In the genomic region with DNA sequence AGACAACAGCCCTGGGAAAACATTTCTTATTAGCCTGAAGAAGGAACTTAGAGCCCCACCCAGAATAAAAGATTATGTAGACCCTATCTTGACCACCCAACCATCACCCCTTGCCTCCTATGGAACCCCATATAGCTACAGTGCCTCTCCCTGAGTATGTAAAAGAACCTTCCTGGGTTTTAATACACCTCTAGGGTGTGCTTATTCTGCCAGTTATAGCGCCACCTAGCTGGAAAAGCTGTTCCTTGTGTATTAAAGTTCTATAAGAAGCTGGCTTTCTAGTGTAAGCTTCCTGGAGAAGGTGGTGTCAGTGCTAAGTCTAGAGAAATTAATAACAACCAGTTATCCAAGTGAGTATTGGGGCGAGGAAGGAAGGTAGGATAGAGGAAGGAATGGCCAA, we compare ENCODE assay signal across 8 mouse cellular contexts.
A peak's percentile ranks its signal among the peaks of the same experiment; 100 is the strongest.
DNase-seq lines count a peak whose midpoint lies in the region; ATAC-seq and TF ChIP-seq lines count a peak whose summit lies in the region.
"Had no signal": no experiment of that assay in that cellular context is flagged by ENCODE, and none has a peak within 500 bp of the region (broad histone marks: within the 10 kb centered on the region; RNA-seq: fewer than 3 reads in every experiment).

No protein-coding gene starts in this region.

- peak; percentile 50 for DNase-seq in hindbrain, embryonic 14.5 days (ENCODE audit: low spot score)
- peak; percentile 52 for DNase-seq in NIH3T3 (ENCODE audit: low read depth)
- DNase-seq in kidney, adult 2 months = peak; percentile 71
- peak; percentile 32 for DNase-seq in liver, postnatal 0 days
- no peak for DNase-seq in spleen, postnatal 10 days (ENCODE audit: low spot score in 2 of 2)

- TF ChIP-seq EP300 in liver, postnatal 0 days (IDR thresholded peaks at IDR 0.05; ENCODE audit: low read depth) = no peak

- H3K9me3 ChIP-seq in hindbrain, embryonic 14.5 days (ENCODE audit: control insufficient read depth, low read length) = no peaks in the 10 kb centered on the region
- H3K9me3 ChIP-seq in hindbrain, embryonic 12.5 days (replicated peaks) = no peaks in the 10 kb centered on the region
- H3K9me3 ChIP-seq in liver, postnatal 0 days (ENCODE audit: low read length) = no peaks in the 10 kb centered on the region
- H3K9me3 ChIP-seq: embryonic facial prominence, embryonic 12.5 days had no signal

- H3K27ac ChIP-seq in hindbrain, embryonic 14.5 days = no peak overlapping the region
- H3K27ac ChIP-seq in hindbrain, embryonic 12.5 days = no peak overlapping the region
- H3K27ac ChIP-seq in kidney, adult 2 months (ENCODE audit: insufficient read depth, low read depth, low read length) = no peak overlapping the region
- no peak overlapping the region for H3K27ac ChIP-seq in liver, postnatal 0 days (ENCODE audit: low read depth)
- H3K27ac ChIP-seq: embryonic facial prominence, embryonic 12.5 days had no signal

- no peak for TF ChIP-seq POLR2A in kidney, adult 2 months (IDR thresholded peaks at IDR 0.05; ENCODE audit: low read depth, low read length)

- H3K27me3 ChIP-seq in hindbrain, embryonic 14.5 days (ENCODE audit: control insufficient read depth, insufficient read depth, low read length) = no peaks in the 10 kb centered on the region
- no peaks in the 10 kb centered on the region for H3K27me3 ChIP-seq in hindbrain, embryonic 12.5 days
- H3K27me3 ChIP-seq in kidney, adult 2 months (replicated peaks; ENCODE audit: control insufficient read depth, insufficient read depth, low read length) = no peaks in the 10 kb centered on the region
- H3K27me3 ChIP-seq in liver, postnatal 0 days (ENCODE audit: insufficient read depth, low read length) = no peaks in the 10 kb centered on the region
- H3K27me3 ChIP-seq: embryonic facial prominence, embryonic 12.5 days had no signal

- TF ChIP-seq CTCF in kidney, adult 2 months (conservative IDR thresholded peaks at IDR 0.05; ENCODE audit: insufficient read depth, insufficient read length, low read depth, low read length) = peak; percentile 23; the same call in 1 of the 2 replicates
- peak; percentile 64 for TF ChIP-seq CTCF in liver, postnatal 0 days (IDR thresholded peaks at IDR 0.05; ENCODE audit: low read depth)

- no peaks in the 10 kb centered on the region for H3K36me3 ChIP-seq in hindbrain, embryonic 14.5 days (replicated peaks; ENCODE audit: control insufficient read depth, insufficient read depth)
- H3K36me3 ChIP-seq in hindbrain, embryonic 12.5 days = no peaks in the 10 kb centered on the region
- H3K36me3 ChIP-seq in kidney, adult 2 months (ENCODE audit: control insufficient read depth, insufficient read depth, low read length) = no peaks in the 10 kb centered on the region; the same call in 1 of the 2 replicates
- H3K36me3 ChIP-seq in liver, postnatal 0 days (replicated peaks; ENCODE audit: insufficient read depth, low read length) = no peaks in the 10 kb centered on the region
- H3K36me3 ChIP-seq: embryonic facial prominence, embryonic 12.5 days had no signal

- 27% methylated on average over 2 of the region's 2 CpGs for WGBS in hindbrain, embryonic 14.5 days
- WGBS in hindbrain, embryonic 12.5 days = 34% methylated on average over 2 of the region's 2 CpGs
- 42% methylated on average over 2 of the region's 2 CpGs for WGBS in kidney, adult 2 months
- WGBS in liver, postnatal 0 days (ENCODE audit: insufficient replicate concordance) = 11% methylated on average over 2 of the region's 2 CpGs

- no peak overlapping the region for H3K4me3 ChIP-seq in hindbrain, embryonic 14.5 days (replicated peaks; ENCODE audit: low read length)
- H3K4me3 ChIP-seq in hindbrain, embryonic 12.5 days = no peak overlapping the region
- no peak overlapping the region for H3K4me3 ChIP-seq in kidney, adult 2 months (ENCODE audit: insufficient read depth, low read depth, low read length)
- H3K4me3 ChIP-seq in liver, postnatal 0 days (ENCODE audit: low read depth, low read length) = no peak overlapping the region
- H3K4me3 ChIP-seq: embryonic facial prominence, embryonic 12.5 days had no signal

- no peak overlapping the region for H3K4me2 ChIP-seq in hindbrain, embryonic 14.5 days (replicated peaks)
- no peak overlapping the region for H3K4me2 ChIP-seq in hindbrain, embryonic 12.5 days (replicated peaks)
- H3K4me2 ChIP-seq in liver, postnatal 0 days (ENCODE audit: low read depth, low read length) = no peak overlapping the region
- H3K4me2 ChIP-seq: embryonic facial prominence, embryonic 12.5 days had no signal

- no peak for ATAC-seq in hindbrain, embryonic 14.5 days (ENCODE audit: low FRiP score)
- no peak for ATAC-seq in hindbrain, embryonic 12.5 days (ENCODE audit: low FRiP score)
- peak; percentile 60; the same call in 1 of the 2 replicates for ATAC-seq in common myeloid progenitor, adult 5-6 weeks (replicated peaks; ENCODE audit: low read depth, poor library complexity, severe bottlenecking)
- ATAC-seq in liver, postnatal 0 days = no peak

- no peak overlapping the region for H3K9ac ChIP-seq in hindbrain, embryonic 14.5 days
- H3K9ac ChIP-seq in hindbrain, embryonic 12.5 days = no peak overlapping the region
- no peak overlapping the region for H3K9ac ChIP-seq in liver, postnatal 0 days (replicated peaks)
- H3K9ac ChIP-seq: embryonic facial prominence, embryonic 12.5 days had no signal

- H3K4me1 ChIP-seq in hindbrain, embryonic 14.5 days (replicated peaks; ENCODE audit: control insufficient read depth, insufficient read depth, low read length) = no peaks in the 10 kb centered on the region
- H3K4me1 ChIP-seq in hindbrain, embryonic 12.5 days = peaks cover 5% of the 10 kb centered on the region; the same call in 1 of the 2 replicates
- no peaks in the 10 kb centered on the region for H3K4me1 ChIP-seq in kidney, adult 2 months (ENCODE audit: control insufficient read depth, insufficient read depth, low read length)
- H3K4me1 ChIP-seq in liver, postnatal 0 days (ENCODE audit: insufficient read depth) = no peaks in the 10 kb centered on the region
- H3K4me1 ChIP-seq: embryonic facial prominence, embryonic 12.5 days had no signal

Comparison
In these comparisons a context has a peak if more than half of its experiments do, and no peak if none do; other contexts are left out.
1. DNase-seq: peak in hindbrain, embryonic 14.5 days (single experiment), NIH3T3 (single experiment), kidney, adult 2 months (single experiment) and liver, postnatal 0 days (single experiment); none in spleen, postnatal 10 days (0 of 2).